Mouse (Mus musculus) gastrocnemius, adult 8-10 months (tissue): ENCODE measurements around the gene Sncb. TPM values are rescaled to one million over a fixed set of nuclear protein-coding genes. Genes with fewer than 3 reads are reported as not detected.

Experiments used
- DNase-seq, 2 experiments: peaks; one replicate each; pipeline ENCODE4 v3.0.0; 2022; ENCODE audit warnings: low spot score in 2 of 2
- total RNA-seq, 4 experiments: library from RNA; stranded (reverse); gene quantifications; 2 replicates each; pipeline ENCODE4 v1.2.4; 2022

The Sncb gene
- total RNA-seq, 4 experiments from 2014 or later, result 0.24 TPM; not detected in 3

GRCm38 (mm10) chr13:54749061-54749863 is 17.1 kb downstream of the Sncb start:
- no peak for DNase-seq

GRCm38 (mm10) chr13:54748721-54749060 is 17.7 kb downstream of the Sncb start:
- DNase-seq, result no peak

DNA sequence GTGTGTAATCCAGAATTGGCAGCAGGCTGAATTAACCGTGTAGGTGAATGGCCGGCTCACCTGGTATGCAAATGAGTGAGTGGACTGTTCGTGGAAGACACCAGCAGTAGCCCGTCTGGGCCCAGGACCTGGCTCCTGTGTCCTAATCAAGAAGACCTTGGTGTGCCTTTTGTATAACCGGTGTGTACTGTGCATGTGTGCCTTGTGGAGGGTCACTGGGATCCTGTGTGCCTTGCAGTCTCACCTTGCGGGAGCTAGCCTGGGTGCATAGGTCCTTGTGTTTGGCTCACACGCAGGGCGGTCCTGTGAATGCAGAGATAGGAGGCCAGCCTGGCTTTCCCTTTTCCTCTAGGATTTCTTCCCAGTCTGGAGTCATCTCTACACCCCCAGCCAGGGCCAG is 18.2 kb downstream of the Sncb start:
- DNase-seq, result no peak

GRCm38 (mm10) chr13:54746896-54747295 is 19.5 kb downstream of the Sncb start:
- no peak for DNase-seq

- DNase-seq, result no peak
Measured at GRCm38 (mm10) chr13:54746110-54746509, 20.3 kb downstream of the Sncb start.

- no peak for DNase-seq
Measured at GRCm38 (mm10) chr13:54738213-54738601, 28.2 kb downstream of the Sncb start.

GRCm38 (mm10) chr13:54737488-54738212 is 28.7 kb downstream of the Sncb start:
- no peak for DNase-seq

- no peak for DNase-seq
Measured at GRCm38 (mm10) chr13:54736931-54737330, 29.5 kb downstream of the Sncb start.

DNA sequence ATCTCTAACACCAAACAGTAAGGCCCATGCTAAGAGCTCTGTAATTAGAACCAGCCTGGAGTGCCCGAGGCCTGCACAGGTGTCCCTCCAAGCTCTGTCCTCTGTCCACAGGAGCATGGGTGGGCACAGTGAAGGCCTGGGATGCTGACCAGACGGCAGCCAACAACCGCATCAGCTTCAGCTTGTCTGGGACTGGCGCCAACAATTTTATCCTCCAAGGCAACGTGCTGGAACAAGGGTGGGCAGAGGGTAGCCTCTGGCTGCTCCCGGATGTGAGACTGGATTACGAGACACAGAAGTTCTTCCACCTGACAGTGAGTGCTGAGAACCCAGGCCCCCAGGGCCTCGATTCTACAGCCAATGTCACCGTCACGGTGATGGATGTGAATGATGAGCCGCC is 40.3 kb downstream of the Sncb start:
- no peak for DNase-seq

- DNase-seq, result no peak
Measured at GRCm38 (mm10) chr13:54723143-54723542, 43.3 kb downstream of the Sncb start.

GRCm38 (mm10) chr13:54716916-54717315 is 49.5 kb downstream of the Sncb start:
- DNase-seq, result no peak

GRCm38 (mm10) chr13:54714996-54715395 is 51.4 kb downstream of the Sncb start:
- DNase-seq, result no peak

DNA sequence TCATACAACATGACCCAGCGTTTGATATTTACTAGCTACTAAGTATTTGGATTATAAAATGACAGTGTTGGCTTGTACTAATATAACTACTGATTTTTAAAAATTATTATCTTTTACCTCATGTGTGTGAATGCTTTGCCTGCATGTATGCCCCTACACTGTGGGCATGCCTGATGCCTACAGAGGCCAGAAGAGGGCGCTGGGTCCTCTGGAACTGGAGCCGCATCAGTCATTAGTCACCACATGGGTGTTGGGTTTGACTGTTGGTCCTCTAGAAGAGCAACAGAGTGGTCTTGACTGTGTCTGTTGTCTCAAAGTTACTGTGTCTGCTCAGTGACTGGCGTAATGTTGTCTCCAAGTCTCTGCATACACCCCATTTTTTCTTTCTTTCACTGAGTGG is 52.0 kb downstream of the Sncb start:
- DNase-seq, result no peak

GRCm38 (mm10) chr13:54710866-54711265 is 55.5 kb downstream of the Sncb start:
- no peak for DNase-seq

Other genes starting within 250 kb of the Sncb start
- gene 4833439L19Rik, start 201.2 kb downstream of the Sncb start, total RNA-seq, result 100 to 1,000 TPM; 213 to 249 (median 236) TPM
- gene Arl10, start 191.6 kb downstream of the Sncb start, total RNA-seq, result 1 to 10 TPM in 3 of 4 experiments, under 1 TPM in 1; 0.87 to 3.5 (median 2.1) TPM
- gene Nop16, start 176.5 kb downstream of the Sncb start, total RNA-seq, result 10 to 100 TPM; 14.8 to 18.9 (median 16.7) TPM
- gene Higd2a, start 176.4 kb downstream of the Sncb start, total RNA-seq, result 100 to 1,000 TPM; 131 to 155 (median 141) TPM
- 100 to 1,000 TPM; 168 to 177 (median 172) TPM for gene Cltb, start 155.3 kb downstream of the Sncb start, total RNA-seq
- gene Faf2, start 144.8 kb downstream of the Sncb start, total RNA-seq, result 10 to 100 TPM; 11.6 to 12.1 (median 11.9) TPM
- 10 to 100 TPM; 19.1 to 30.7 (median 27.9) TPM for gene Rnf44, start 72.7 kb downstream of the Sncb start, total RNA-seq
- gene Cdhr2, start 65.1 kb downstream of the Sncb start, total RNA-seq, result not detected
- gene Gprin1, start 16.7 kb downstream of the Sncb start, total RNA-seq, result under 1 TPM in 2 of 4 experiments, not detected in 2; 0.05 to 0.07 TPM
- not detected for gene Eif4e1b, start 17.4 kb upstream of the Sncb start, total RNA-seq
- 10 to 100 TPM; 15.5 to 26.0 (median 20.5) TPM for gene Tspan17, start 22.8 kb upstream of the Sncb start, total RNA-seq
- gene Unc5a, start 182.8 kb upstream of the Sncb start, total RNA-seq, result 10 to 100 TPM in 2 of 4 experiments, 1 to 10 TPM in 2; 8.6 to 10.9 (median 10.2) TPM